Mouse (Mus musculus): ENCODE data around the gene Smap2.

Gene Smap2

DNA sequence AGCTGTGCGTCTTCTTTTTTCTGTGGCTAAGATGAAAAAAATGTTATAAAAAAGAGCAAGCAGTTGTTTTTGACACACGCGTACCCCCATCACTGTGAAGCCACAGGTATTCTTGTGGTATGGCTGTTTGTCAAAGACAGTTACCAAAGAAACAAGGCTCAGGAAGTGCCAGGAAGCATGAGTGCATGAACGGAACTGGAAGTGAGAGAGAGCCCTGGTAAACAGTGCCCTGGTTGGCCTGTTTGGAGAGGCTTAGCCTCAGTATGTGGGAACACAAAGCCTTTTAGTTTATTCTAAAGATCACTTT is 41.7 kb downstream of the Smap2 start:
- DNase-seq (ENCODE audit: low read depth, low spot score): no peak

DNA sequence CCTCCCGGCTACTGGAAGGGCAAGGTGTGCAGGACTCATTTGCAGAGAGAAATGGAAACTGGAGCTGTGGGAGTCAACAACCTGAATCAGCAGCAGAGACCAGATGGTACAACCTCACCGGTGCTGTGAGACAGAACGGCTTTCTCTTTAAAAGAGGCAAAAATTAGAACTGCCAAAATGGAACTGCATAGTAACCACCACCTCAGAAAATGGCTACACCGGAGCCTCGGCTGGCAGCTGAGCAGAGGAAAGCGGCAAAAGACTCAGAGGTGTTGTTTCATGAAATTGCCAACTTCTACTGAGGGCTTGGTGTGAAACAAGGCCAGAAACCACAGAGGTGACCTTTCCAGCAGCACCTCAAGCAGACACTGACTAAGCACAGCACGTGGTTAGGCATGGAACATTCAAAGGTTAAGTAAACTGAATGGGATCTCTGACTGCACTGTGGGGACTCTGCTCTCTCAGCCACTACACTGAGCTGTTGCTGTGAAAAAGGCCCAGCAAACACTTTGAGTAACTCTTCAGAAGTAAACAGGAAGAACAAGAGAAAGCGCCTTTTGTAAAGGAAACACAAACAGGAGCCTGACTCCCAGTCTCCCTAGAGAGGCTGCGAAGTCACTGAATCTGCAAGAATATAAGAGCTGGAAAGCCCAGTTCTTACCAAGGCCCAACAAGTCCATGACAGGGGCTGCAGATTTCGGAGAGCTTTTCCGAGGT is 42.2 kb downstream of the Smap2 start:
- no peak for DNase-seq (ENCODE audit: low read depth, low spot score)

DNA sequence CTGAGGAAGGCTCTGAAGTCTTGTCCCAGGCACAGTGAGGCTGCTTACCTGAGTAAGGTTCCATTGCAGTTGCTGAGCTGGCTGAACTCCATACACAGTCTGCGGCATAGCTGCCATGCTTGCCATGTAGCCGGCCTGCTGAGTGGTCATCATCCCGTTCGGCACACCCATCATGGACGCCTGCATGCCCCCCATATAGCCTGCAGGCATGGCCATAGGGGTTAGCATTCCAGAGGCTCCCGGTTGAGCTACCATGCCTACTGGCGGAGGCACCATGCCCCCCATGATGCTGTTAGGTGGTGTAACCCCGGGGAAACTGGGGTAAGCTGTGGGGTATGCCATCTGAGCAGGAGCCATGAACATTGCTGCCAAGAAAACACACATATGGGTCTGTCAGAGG is 45.2 kb downstream of the Smap2 start:
- DNase-seq (ENCODE audit: low read depth, low spot score): no peak

DNA sequence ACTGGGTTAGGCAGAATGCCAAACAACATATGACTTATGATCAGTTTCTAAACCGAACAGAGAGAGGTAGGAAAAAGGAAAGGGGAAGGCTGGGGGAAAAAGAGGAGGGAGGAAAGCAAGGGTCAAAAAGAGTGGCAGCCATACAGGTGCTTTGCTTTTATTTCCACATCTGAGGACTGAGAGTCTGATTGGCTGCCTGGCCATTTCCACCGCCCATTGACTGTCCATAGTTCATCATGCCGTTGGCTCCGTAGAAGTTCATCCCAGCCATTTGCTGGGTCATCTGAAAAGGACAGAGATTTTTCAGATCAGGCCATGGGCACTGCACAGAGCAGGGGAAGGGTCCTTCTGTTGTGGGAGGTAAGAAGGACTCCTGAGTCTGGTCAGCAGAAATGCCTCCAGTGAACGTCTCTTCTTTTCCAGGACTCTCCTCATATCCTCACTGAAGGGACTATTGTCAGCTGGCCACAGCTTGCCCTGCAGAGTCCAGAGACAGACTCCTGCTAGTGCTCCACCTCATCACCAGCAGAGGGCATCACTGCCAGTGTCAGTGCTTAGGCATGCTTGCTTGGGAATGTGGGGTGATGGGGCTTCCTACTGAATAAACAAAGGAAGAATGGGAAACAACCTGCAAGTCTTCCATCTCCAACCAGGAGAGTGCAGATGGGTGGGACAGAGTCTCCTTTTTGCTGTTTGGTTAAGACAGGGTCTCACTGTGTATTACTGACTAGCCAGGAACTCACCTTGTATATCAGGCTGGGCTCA is 47.5 kb downstream of the Smap2 start:
- no peak for DNase-seq (ENCODE audit: low read depth, low spot score)

DNA sequence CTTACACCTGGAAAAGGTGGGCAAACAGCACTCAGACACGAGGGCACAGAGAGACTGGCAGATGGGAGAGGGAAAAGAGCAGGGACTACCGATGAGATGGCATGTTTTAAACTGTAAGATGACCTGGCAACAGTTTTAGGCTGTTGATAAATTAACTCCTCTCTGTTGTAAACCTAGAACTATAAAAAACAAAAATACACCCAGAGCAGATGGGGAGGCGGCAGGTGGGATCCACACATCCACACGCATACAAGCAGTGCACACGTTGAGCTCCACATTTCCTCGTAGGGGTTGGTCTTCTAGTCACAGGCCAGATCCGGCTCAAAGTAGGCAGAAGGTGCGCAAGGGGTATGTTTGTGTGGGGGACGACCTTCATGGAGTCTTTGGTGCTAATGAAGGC is 48.6 kb downstream of the Smap2 start:
- no peak for DNase-seq (ENCODE audit: low read depth, low spot score)

DNA sequence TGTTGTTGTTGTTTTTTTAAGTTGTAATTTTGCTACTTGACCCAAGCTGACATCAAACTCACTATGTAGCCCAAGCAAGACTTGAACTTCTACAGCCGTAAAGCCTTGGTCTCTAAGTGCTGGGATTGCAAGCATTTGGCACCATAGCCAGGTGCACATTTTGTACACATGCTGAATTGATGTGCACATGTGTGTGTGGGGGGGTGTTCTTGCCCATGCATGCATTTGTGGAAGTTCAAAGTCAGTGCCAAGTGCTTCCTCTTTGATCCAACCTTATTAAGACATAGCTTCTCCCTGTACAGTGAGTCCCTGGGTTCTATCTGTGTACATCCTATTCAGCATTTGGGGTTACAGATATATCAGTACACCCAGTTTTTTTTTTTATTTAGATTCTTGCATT is 61.5 kb downstream of the Smap2 start:
- DNase-seq (ENCODE audit: low read depth, low spot score): no peak

DNA sequence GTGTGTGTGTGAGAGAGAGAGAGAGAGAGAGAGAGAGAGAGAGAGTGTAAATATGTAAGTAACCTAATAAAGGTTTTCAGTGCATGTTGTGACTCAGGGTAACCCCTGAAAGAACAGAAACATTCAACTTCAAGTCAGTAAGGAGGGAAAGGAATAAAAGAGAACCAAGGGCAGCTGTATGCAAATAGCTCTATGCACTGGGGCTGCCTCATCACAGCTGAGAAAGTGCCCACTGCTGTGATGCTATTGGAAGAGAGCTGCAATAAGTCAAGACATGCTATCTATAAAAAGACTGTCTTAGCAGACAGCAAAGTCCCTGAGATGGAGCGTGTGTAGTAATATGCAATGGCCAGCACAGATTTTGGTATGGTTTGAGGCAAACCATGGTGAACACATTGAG is 63.4 kb downstream of the Smap2 start:
- DNase-seq (ENCODE audit: low read depth, low spot score): no peak

DNA sequence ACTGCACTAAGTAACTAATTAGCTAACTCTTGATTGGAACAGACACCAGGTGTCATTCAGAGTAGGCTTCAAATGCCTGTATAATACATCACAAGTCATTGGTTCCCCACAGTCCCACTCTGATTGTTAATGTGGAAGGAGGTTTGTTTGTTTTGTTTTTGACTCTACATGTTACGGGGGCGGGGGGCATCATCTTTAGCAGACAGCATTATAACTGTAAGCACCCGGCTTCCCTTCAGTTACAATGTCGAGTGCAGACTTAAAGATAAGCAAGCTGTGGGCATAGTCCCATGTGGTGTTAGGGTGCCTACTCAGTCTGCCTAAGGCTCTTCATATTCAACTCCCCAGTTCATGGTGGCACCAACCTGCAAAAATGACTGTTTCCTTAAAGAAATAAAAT is 64.0 kb downstream of the Smap2 start:
- DNase-seq (ENCODE audit: low read depth, low spot score): no peak

DNA sequence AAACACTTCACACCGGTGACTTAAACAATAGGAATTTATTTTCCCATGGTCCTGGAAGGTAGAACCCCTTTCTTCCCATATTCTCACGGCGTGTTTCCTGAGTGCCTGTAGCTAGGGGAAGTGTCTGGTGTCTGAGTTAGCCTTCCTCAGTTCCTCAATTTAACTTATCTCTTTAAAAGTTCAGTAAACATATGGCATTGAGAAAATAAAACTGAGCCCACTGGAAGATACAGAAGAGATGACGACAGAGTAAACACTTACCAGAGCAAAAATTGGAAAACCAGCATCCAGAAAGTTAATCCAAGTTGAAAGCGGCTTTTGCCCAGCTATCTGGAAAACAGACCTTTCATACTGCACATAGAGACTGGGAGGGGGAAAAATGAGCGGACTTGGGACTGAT is 64.9 kb downstream of the Smap2 start:
- DNase-seq (ENCODE audit: low read depth, low spot score): no peak

DNA sequence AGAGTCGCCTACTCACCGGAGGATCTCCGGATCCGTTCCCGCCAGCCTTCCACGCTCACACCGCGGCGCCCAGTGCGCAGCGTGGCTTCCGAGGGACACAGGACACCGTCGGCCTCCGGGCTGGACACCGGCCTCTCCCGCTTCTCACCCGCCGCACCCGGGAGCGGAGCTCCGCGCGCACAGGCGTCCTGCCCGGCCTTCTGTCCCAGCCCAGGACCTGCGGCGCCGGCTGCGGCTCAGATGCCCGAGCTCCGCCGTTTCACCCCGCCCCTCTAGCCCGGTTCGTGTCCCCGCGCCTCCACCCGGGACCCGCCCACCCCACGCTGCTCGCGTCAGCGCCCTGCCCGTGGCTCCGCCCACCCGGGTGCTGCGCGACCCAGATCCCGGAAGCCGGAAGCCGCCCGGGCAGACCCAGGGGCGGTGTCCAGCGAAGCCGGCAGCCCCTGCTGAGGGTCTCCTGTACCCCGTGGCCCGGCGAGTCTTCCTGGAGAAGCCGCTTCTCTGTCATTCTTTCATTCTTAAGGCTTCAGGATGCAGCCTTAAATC is 65.5 kb downstream of the Smap2 start, which contains the start of gene Zfp69:
Gene Zfp69 (minus strand): TSS at position 272 of the 546 bp plus-strand sequence.
- peak; percentile 58 for DNase-seq (ENCODE audit: low read depth, low spot score)

DNA sequence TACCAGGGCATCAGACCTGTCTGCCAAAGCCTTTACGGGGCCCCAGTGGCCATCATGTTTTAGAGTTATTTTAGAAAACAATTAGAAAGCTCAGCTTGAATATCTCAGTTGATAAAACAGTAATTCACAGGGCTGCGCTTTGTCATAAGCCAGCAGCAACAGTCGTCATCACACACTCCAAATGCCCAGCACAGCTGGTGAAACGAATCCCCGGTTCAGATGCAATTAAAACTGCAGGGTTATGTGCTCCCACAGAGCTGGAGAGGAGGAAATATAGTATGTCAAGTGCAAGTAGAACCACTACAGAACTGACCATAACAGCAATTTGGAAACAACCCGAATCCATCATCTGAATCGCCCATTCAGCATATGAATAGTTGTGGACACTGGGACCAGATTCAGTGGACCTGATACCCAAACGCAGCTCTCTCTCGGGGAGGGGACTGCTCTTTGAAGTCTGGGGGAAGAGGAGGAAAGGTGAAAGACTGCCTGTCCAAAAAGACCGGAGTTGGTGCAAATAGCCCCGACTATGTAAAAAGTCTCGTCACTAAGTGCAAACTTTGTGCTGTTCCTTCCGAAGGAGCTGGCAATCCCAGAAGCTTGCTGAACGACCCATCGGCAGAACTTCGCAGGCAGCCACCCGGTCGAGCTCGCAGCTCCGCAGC is 66.2 kb downstream of the Smap2 start:
- no peak for DNase-seq (ENCODE audit: low read depth, low spot score)

DNA sequence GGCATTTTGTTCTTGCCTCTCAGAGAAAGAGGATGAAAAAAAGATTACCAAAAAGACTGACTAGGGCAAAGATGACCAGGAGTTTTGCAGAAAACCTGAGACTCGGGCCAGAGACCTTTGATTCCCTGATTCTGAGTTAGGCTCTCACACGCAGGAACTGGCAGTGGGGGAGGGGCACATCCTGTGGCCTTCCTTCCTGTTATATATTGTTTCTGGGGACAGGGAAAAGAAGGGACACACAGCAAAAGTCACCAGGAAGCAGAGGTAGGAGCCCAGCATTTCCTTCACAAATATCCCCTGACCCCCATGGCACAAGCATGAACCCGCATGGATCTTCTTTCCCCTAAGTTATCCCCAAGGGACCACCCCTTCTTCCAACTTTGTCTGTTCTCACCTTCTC is 68.1 kb downstream of the Smap2 start:
- no peak for DNase-seq (ENCODE audit: low read depth, low spot score)

DNA sequence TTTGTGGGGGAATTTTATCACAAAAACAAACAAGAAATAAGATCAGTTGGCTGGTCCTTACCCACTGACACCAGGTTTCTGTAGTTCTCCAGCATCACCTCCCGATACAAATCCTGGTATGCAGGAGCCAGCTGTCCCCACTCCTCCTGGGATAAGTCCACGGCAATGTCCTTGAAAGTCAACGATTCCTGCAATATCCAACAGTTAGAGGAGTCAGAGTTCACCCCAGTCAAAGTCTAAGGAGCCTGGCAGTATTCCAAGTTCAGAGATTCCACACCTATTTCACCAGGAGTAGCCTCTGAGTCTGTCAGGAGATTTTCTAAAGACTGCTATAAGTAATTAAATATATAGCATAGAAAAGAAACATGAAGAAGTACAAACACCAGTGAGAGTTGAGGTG is 82.0 kb downstream of the Smap2 start:
- no peak for DNase-seq (ENCODE audit: low read depth, low spot score)

DNA sequence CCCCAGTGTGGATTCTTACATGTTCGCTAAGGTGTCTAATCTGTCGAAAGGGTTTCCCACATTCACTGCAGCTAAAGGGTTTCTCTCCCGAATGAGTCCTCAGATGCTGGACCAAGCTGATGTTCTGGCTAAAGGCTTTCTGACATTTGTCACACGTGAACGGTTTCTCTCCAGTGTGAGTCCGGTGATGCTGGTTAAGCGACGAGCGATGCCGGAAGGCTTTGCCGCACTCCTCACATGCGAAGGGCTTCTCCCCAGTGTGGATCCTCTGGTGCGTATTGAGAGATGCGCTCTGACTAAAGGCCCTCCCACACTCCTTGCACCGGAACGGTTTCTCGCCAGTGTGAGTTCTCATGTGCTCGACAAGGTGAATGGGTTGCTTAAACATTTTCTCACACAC is 86.3 kb downstream of the Smap2 start:
- no peak for DNase-seq (ENCODE audit: low read depth, low spot score)

DNA sequence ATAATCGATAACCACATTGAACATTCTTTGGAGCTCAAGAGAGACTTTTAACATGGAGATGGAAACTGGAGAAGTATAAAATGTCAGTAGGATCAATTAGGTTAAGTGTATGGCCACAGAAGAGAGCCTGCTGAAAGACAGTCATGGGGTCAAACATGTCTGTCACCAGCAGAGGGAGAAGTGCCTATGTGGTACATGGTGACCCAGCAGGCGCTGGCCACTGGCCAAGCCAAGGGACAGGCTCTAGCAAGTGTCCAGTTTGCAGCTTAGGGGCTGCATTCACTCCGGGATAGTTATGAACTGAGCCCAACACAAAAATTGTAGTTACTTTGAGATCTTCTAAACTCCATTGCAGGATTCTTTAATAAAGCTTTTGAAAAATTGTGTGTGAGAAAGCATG is 88.4 kb downstream of the Smap2 start:
- DNase-seq (ENCODE audit: low read depth, low spot score): no peak

DNA sequence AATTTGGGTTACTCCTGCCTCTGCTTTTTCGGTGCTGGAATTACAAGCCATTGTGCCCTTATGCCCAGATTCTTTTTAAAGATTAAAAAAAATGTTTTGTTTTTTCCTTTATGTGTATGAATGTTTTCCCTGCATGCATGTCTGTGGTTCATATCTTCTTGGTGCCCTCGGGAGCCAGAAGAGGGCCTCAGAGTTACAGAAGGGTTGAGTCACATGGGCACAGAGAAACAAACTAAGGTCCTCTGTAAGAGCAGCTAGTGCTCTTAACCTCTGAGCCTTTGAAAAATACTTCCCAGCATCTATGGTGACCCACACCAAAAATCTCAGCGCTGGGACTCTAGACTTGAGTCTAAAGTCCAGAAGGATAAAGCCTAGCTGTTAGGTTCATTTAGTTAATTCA is 91.7 kb downstream of the Smap2 start:
- DNase-seq (ENCODE audit: low read depth, low spot score): no peak

DNA sequence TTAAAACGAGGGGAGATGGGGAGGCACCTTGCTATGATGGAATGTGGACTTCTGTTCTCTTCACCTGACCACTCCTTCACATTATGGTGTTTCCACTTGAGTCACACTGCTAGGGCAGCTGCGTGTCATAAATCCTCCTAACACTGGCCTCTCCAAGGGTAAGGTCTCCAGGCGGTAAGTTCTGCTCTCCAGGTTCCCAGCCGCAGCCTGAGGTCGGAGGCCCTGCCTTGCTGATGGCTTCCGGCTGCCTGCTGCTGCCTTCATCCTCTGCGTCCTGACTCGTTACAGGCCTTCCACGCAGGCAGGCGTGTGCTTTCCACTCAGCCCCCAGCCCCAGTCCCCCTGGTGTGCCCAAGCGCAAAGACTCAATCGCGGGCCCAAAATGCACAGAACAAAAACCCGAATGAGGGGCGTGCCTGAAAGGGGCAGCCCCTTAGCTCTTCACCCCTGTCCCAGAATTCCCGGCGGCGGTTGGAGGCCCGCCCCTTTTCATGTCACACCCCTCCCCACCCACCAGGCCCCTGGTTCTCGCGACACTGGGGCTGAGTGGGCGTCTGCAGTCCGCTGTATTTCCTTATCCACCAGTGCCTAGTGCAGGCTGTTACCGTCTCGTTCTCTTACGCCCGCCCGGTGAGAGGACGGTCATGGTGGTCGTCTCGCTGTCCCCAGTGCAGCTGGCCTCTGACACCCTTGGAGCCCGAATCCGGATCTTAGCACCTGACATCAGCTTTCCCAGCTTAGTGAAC is 92.3 kb downstream of the Smap2 start, which contains the start of gene Exo5:
Gene Exo5 (minus strand): TSS at position 464 of the 746 bp plus-strand sequence.
- peak; percentile 79 for DNase-seq (ENCODE audit: low read depth, low spot score)

DNA sequence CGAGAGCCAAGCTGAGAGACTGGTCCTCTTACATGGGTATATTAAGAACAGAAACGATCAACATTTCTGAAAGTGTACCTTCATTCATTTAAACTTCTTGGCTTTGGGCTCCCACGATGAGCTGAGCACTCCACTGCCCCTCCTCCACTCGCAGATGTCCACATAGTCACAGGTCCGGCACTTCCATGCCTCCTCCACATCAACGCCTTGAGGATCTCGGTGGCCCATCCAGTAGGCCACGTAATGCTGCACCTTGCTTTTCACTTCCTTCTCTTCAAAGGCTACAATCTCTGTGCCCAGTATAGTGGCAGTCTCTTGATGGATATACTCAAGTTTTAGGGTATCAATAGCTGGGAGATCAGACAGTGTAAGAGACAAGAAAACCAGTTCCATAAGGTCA is 95.6 kb downstream of the Smap2 start:
- no peak for DNase-seq (ENCODE audit: low read depth, low spot score)

Measured in brain, embryonic 18.5 days (tissue).